Mouse (Mus musculus) hindbrain, embryonic 11.5 days (tissue): ENCODE results near the gene Sox6. TPM values are rescaled to one million over a fixed set of nuclear protein-coding genes. Genes with fewer than 3 reads are reported as not detected.

ENCODE experiments used
- ATAC-seq: fragments of 200-750 bp; cut with Nextera tagmentation; 2 replicates; pipeline ENCODE4 v1.8.0; 2017; ENCODE audit warnings: mild to moderate bottlenecking, moderate TSS enrichment, moderate library complexity; ENCODE audit not compliant: low FRiP score
- DNase-seq: peaks from one replicate; pipeline ENCODE4 v3.0.0-alpha.2; 2015; ENCODE audit warnings: low spot score
- H3K27ac ChIP-seq: fragments of 300-500 bp; sonication (generic); 2 replicates; pipeline ENCODE4 v1.5.1; 2014; ENCODE audit warnings: mild to moderate bottlenecking, low read depth, low read length
- H3K27me3 ChIP-seq: fragments of 300-500 bp; sonication (generic); 2 replicates; pipeline ENCODE4 v1.6.1; 2014; ENCODE audit warnings: mild to moderate bottlenecking, low read length, moderate library complexity, mixed read lengths; ENCODE audit not compliant: control insufficient read depth, insufficient read depth
- H3K36me3 ChIP-seq: fragments of 300-500 bp; sonication (generic); 2 replicates; pipeline ENCODE4 v1.6.1; 2014; ENCODE audit warnings: mild to moderate bottlenecking, low read length, moderate library complexity, mixed read lengths; ENCODE audit not compliant: control insufficient read depth, insufficient read depth
- H3K4me1 ChIP-seq: fragments of 300-500 bp; sonication (generic); replicated peaks from 2 replicates; pipeline ENCODE4 v1.6.1; 2014; ENCODE audit warnings: low read length, mixed read lengths; ENCODE audit not compliant: control insufficient read depth, insufficient read depth
- H3K4me2 ChIP-seq: fragments of 300-500 bp; sonication (generic); replicated peaks from 2 replicates; pipeline ENCODE4 v1.6.1; 2014; ENCODE audit warnings: mild to moderate bottlenecking, low read depth, low read length
- H3K4me3 ChIP-seq: fragments of 300-500 bp; sonication (generic); 2 replicates; pipeline ENCODE4 v1.5.1; 2014; ENCODE audit warnings: low read depth, low read length
- H3K9ac ChIP-seq: fragments of 300-500 bp; sonication (generic); 2 replicates; pipeline ENCODE4 v1.6.1; 2014; ENCODE audit warnings: low read depth, low read length
- H3K9me3 ChIP-seq: fragments of 300-500 bp; sonication (generic); 2 replicates; pipeline ENCODE4 v1.6.1; 2016; ENCODE audit warnings: low read length; ENCODE audit not compliant: control insufficient read depth
- WGBS: fragments of 180-500 bp; shearing (Covaris S2); extraction: QIAGEN DNeasy Blood & Tissue Kit; methylation state at CpG from one replicate; pipeline ENCODE4 v1.1.7; 2014; 5-methylcytosine and 5-hydroxymethylcytosine counted together
- polyA plus RNA-seq: library from polyadenylated mRNA; unstranded; fragments of >200 nt; fragmentation: Nextera tagmentation; extraction: Ambion mirVana; gene quantifications from 2 replicates; pipeline ENCODE4 v1.2.1, GENCODE M21; 2014

Gene Sox6
- polyA plus RNA-seq, 1 experiment from 2014 or later, result 49.4 TPM

GRCm38 (mm10) chr7:115719791-115720190 lies 318.8 kb downstream of the Sox6 start:
- ATAC-seq (no peak), DNase-seq (no peak)
- H3K27me3 ChIP-seq, result no peaks in the 10 kb centered on the region
- H3K9me3 ChIP-seq, result no peaks in the 10 kb centered on the region
- WGBS, result 96% methylated on average over 3 of the region's 3 CpGs
- no peak overlapping the region for H3K4me2 ChIP-seq
- no peaks in the 10 kb centered on the region for H3K4me1 ChIP-seq
- H3K4me3 ChIP-seq, result no peak overlapping the region
- no peak overlapping the region for H3K27ac ChIP-seq
- no peak overlapping the region for H3K9ac ChIP-seq
- no peaks in the 10 kb centered on the region for H3K36me3 ChIP-seq

GRCm38 (mm10) chr7:115706141-115706540 lies 332.5 kb downstream of the Sox6 start:
- H3K4me3 ChIP-seq, result no peak overlapping the region
- H3K27ac ChIP-seq, result no peak overlapping the region
- H3K4me2 ChIP-seq, result no peak overlapping the region
- WGBS, result 37% methylated on average over 2 of the region's 2 CpGs
- no peaks in the 10 kb centered on the region for H3K27me3 ChIP-seq
- H3K4me1 ChIP-seq, result no peaks in the 10 kb centered on the region
- H3K9ac ChIP-seq, result no peak overlapping the region
- DNase-seq (no peak), ATAC-seq (no peak)
- H3K36me3 ChIP-seq, result no peaks in the 10 kb centered on the region
- H3K9me3 ChIP-seq, result no peaks in the 10 kb centered on the region

DNA sequence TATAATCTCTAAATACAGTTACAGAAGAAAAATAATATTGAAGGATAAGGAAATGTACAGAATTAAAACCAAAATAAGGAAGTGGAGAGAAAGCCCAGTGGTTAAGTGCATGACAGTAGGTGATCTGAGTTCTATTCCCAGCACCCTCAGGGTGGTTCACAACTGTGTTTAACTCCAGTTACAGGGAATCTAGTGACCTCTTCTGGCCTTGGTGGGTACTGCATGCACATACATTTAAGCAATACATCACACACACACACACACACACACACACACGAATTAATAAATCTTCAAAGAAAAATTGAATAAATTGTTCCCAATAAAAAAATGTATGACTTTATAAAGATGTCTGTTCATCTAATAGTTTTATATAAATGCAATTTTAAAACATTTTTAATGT lies 340.5 kb downstream of the Sox6 start:
- Histone ChIP-seq H3K4me2 (no peak overlapping the region), H3K4me3 (no peak overlapping the region), H3K4me1 (no peaks in the 10 kb centered on the region), H3K27me3 (no peaks in the 10 kb centered on the region), H3K36me3 (no peaks in the 10 kb centered on the region), H3K9me3 (no peaks in the 10 kb centered on the region), H3K27ac (no peak overlapping the region), H3K9ac (no peak overlapping the region)
- WGBS, result 83% methylated on average over 1 of the region's 1 CpGs
- peak; percentile 23 for DNase-seq
- no peak for ATAC-seq

DNA sequence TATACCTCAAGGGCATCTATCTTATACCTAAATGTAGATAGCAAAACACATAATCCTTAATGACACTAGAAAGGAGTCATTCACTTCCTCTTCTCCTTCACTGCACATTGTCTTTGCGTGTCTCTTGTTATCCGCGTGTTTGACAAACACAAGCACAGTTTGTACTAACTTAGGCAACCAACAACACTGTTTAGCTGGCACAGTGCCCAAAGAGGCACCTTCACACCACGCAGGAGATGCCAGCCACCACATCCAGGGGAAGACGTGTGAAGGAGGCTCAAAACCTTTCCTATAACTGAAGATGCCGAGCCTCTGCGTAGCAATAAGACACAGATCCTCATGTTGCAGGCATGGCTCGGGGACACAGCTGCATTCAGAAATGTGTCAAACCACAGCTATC lies 345.4 kb downstream of the Sox6 start:
- H3K36me3 ChIP-seq, result no peaks in the 10 kb centered on the region
- H3K9me3 ChIP-seq, result no peaks in the 10 kb centered on the region
- H3K4me3 ChIP-seq, result no peak overlapping the region
- ATAC-seq, result no peak
- 84% methylated on average over 8 of the region's 8 CpGs for WGBS
- no peak overlapping the region for H3K4me2 ChIP-seq
- H3K27me3 ChIP-seq, result no peaks in the 10 kb centered on the region
- no peaks in the 10 kb centered on the region for H3K4me1 ChIP-seq
- H3K9ac ChIP-seq, result no peak overlapping the region
- DNase-seq, result no peak
- no peak overlapping the region for H3K27ac ChIP-seq

DNA sequence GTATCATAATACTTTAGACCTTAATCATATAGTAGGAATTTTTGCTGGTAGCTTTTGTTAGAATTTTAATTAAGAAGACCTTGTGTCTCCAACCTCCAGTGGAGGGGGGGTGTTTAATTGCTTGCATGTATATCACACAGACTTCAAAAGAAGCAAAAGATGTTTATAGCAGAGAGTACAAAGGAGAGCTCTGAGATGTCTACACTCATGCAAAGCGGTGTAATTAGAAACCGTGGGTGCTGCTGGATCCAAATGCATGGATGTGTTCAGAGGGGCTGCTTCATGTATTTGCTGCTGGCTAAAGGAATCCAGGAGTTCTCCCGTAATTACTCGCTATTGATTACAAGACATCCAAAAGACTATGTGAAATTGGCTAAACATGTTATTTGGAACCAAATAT lies 347.5 kb downstream of the Sox6 start:
- no peaks in the 10 kb centered on the region for H3K4me1 ChIP-seq
- no peak for ATAC-seq
- no peak for DNase-seq
- H3K9me3 ChIP-seq, result no peaks in the 10 kb centered on the region
- no peaks in the 10 kb centered on the region for H3K36me3 ChIP-seq
- H3K27ac ChIP-seq, result no peak overlapping the region
- WGBS, result 64% methylated on average over 4 of the region's 4 CpGs
- no peak overlapping the region for H3K9ac ChIP-seq
- no peak overlapping the region for H3K4me3 ChIP-seq
- H3K27me3 ChIP-seq, result no peaks in the 10 kb centered on the region
- H3K4me2 ChIP-seq, result no peak overlapping the region

DNA sequence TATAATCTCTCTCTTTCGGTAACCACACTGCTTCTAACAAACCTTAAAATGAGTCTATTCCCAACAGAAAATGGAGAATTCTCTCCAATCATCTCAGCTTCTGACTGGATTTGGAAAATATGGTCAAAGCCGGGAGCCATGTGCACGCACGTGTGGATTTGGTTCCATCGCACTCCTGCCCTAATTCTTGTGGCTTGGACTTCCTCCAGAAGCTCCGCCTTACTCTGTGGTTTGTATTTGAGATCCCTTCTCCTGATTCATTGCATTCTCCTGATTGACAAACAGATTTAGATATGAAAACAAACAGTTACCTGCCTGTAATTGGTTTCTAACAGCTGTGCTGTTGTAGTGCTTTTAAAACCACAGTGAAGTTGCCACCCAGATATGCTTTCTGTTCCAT lies 351.9 kb downstream of the Sox6 start:
- 97% methylated on average over 6 of the region's 6 CpGs for WGBS
- H3K36me3 ChIP-seq, result no peaks in the 10 kb centered on the region

DNA sequence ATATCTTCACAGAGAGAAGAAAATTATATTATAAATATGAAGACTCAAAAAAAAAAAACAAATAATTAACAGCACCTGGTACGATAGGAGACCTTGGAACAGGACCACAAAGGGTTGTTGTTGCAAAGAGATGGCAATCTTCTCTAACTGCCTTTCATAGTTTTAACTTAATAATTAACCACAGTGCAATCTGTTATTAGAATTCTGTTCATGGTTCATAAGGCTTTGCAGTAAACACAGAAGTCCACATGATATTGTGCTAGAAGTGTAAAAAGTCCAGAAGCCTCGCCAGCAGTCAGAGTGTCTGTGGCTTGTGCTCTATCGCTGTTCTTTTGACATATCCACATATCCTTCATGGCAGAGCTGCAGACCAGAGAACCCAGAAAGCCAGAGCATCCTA lies 354.5 kb downstream of the Sox6 start:
- WGBS, result 94% methylated on average over 3 of the region's 3 CpGs
- H3K9ac ChIP-seq, result no peak overlapping the region
- H3K9me3 ChIP-seq, result no peaks in the 10 kb centered on the region
- no peak overlapping the region for H3K4me3 ChIP-seq
- no peaks in the 10 kb centered on the region for H3K4me1 ChIP-seq
- H3K4me2 ChIP-seq, result no peak overlapping the region
- DNase-seq (no peak), ATAC-seq (no peak)
- H3K27ac ChIP-seq, result no peak overlapping the region
- H3K27me3 ChIP-seq, result no peaks in the 10 kb centered on the region
- H3K36me3 ChIP-seq, result no peaks in the 10 kb centered on the region

More for the DNA sequence above, 351.9 kb downstream of the Sox6 start:
- H3K27ac ChIP-seq, result no peak overlapping the region
- no peaks in the 10 kb centered on the region for H3K9me3 ChIP-seq
- no peak overlapping the region for H3K4me3 ChIP-seq
- no peaks in the 10 kb centered on the region for H3K27me3 ChIP-seq
- ATAC-seq (no peak), DNase-seq (no peak)
- H3K9ac ChIP-seq, result no peak overlapping the region
- no peak overlapping the region for H3K4me2 ChIP-seq
- no peaks in the 10 kb centered on the region for H3K4me1 ChIP-seq

- no peak overlapping the region for H3K4me2 ChIP-seq
- WGBS, result 95% methylated on average over 2 of the region's 2 CpGs
Observed at GRCm38 (mm10) chr7:115671749-115672148, 366.8 kb downstream of the Sox6 start.

GRCm38 (mm10) chr7:115671272-115671671 lies 367.3 kb downstream of the Sox6 start:
- Histone ChIP-seq H3K4me3 (no peak overlapping the region), H3K9me3 (no peaks in the 10 kb centered on the region), H3K27me3 (no peaks in the 10 kb centered on the region), H3K9ac (no peak overlapping the region), H3K36me3 (no peaks in the 10 kb centered on the region), H3K4me1 (no peaks in the 10 kb centered on the region; the same call in 1 of the 2 replicates), H3K4me2 (no peak overlapping the region), H3K27ac (no peak overlapping the region)
- ATAC-seq (no peak), DNase-seq (no peak)
- 97% methylated on average over 4 of the region's 4 CpGs for WGBS

More at GRCm38 (mm10) chr7:115671749-115672148, 366.8 kb downstream of the Sox6 start:
- Histone ChIP-seq H3K36me3 (no peaks in the 10 kb centered on the region), H3K27ac (no peak overlapping the region), H3K27me3 (no peaks in the 10 kb centered on the region), H3K4me1 (no peaks in the 10 kb centered on the region; the same call in 1 of the 2 replicates), H3K9ac (no peak overlapping the region), H3K4me3 (no peak overlapping the region), H3K9me3 (no peaks in the 10 kb centered on the region)
- DNase-seq (no peak), ATAC-seq (no peak)
